Mouse (Mus musculus) liver, embryonic 14.5 days (tissue): Measurements from ENCODE around the gene Usp44.

ENCODE experiments used
- CTCF ChIP-seq: IDR thresholded peaks from 2 replicates; pipeline ENCODE4 v1.5.1; 2016; ENCODE audit warnings: antibody characterized with exemption, low read depth, control low read depth
- EP300 ChIP-seq: IDR thresholded peaks from 2 replicates; pipeline ENCODE4 v1.6.1; 2016; ENCODE audit warnings: antibody characterized with exemption, low read depth

- TF ChIP-seq EP300 (no peak), CTCF (no peak)
Observed at GRCm38 (mm10) chr10:93855126-93855525, 23.8 kb downstream of the Usp44 start.
